28 mouse cellular contexts compared by ENCODE assay signal in the genomic region with DNA sequence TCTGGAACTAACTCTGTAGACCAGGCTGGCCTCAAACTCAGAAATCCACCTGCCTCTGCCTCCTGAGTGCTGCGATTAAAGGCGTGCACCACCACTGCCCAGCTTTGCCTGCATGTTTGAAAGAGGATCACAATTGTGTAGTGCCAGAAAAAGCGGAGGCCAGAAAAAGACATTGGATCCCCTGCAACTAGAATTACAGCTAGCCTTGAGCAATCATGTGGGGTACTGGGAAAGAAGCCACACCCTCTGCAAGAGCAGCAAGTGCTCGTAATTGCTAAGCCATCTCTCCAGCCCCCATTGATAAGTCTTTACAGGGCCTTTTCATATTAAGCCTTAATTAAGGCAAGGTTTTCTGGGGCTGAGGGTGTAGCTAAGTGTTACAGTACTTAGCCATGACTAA. TPM values are rescaled to one million over a fixed set of nuclear protein-coding genes. Genes with fewer than 3 reads are reported as not detected.
DNase-seq lines count a peak whose midpoint lies in the region; ATAC-seq and TF ChIP-seq lines count a peak whose summit lies in the region.
"Had no signal": no experiment of that assay in that cellular context is flagged by ENCODE, and none has a peak within 500 bp of the region (broad histone marks: within the 10 kb centered on the region; RNA-seq: fewer than 3 reads in every experiment).

No protein-coding gene starts in this region.

- no peaks in the 10 kb centered on the region for H3K36me3 ChIP-seq in heart, adult 2 months (ENCODE audit: control insufficient read depth, insufficient read depth, low read length)
- H3K36me3 ChIP-seq in heart, embryonic 12.5 days: peaks cover 10% of the 10 kb centered on the region; the same call in 1 of the 2 replicates
- peaks cover 78% of the 10 kb centered on the region for H3K36me3 ChIP-seq in liver, embryonic 12.5 days

- WGBS in heart, adult 2 months: 71% methylated on average over 4 of the region's 4 CpGs
- WGBS in heart, embryonic 12.5 days: 74% methylated on average over 4 of the region's 4 CpGs
- WGBS in liver, embryonic 12.5 days (ENCODE audit: insufficient replicate concordance): 77% methylated on average over 4 of the region's 4 CpGs

- peaks cover 2% of the 10 kb centered on the region; the same call in 1 of the 2 replicates for H3K4me1 ChIP-seq in heart, adult 2 months (ENCODE audit: control insufficient read depth, insufficient read depth, low read length)
- H3K4me1 ChIP-seq in heart, embryonic 12.5 days (replicated peaks): peaks cover 39% of the 10 kb centered on the region
- peaks cover 61% of the 10 kb centered on the region for H3K4me1 ChIP-seq in liver, embryonic 12.5 days
- H3K4me1 ChIP-seq: forebrain, embryonic 13.5 days; intestine, embryonic 15.5 days; midbrain, embryonic 13.5 days; neural tube, embryonic 13.5 days had no signal

- H3K27ac ChIP-seq in heart, adult 2 months: peak overlapping the region; percentile 55; the same call in 1 of the 2 replicates
- H3K27ac ChIP-seq in heart, embryonic 12.5 days (ENCODE audit: poor library complexity, severe bottlenecking): no peak overlapping the region
- H3K27ac ChIP-seq in liver, embryonic 12.5 days: no peak overlapping the region; the same call in 1 of the 2 replicates
- H3K27ac ChIP-seq: forebrain, embryonic 13.5 days; hindbrain, embryonic 12.5 days; hindbrain, postnatal 0 days; intestine, embryonic 15.5 days; kidney, postnatal 0 days; midbrain, embryonic 13.5 days; neural tube, embryonic 13.5 days had no signal

- intact Hi-C loops in heart, adult 2 months (cut with DNase I): no loop called here

- no peak overlapping the region for H3K4me2 ChIP-seq in heart, embryonic 12.5 days
- H3K4me2 ChIP-seq in liver, embryonic 12.5 days: 0 out of 2 replicates have a peak overlapping the region, but pooled peaks have one; percentile 11
- H3K4me2 ChIP-seq: forebrain, embryonic 13.5 days; hindbrain, embryonic 12.5 days; intestine, embryonic 15.5 days; midbrain, embryonic 13.5 days; neural tube, embryonic 13.5 days had no signal

- ATAC-seq in heart, embryonic 12.5 days (ENCODE audit: insufficient number of reproducible peaks, low FRiP score): no peak
- no peak for ATAC-seq in liver, embryonic 12.5 days
- peak; percentile 60 for ATAC-seq in granulocyte monocyte progenitor cell, adult 5-6 weeks (replicated peaks; ENCODE audit: poor library complexity, severe bottlenecking)
- ATAC-seq: activated CD4-positive, CD25-positive, alpha-beta regulatory T cell, adult 4 months; forebrain, embryonic 13.5 days; hindbrain, postnatal 0 days; intestine, embryonic 15.5 days; midbrain, embryonic 13.5 days had no signal

- TF ChIP-seq CTCF in heart, adult 2 months (IDR thresholded peaks at IDR 0.05): no peak

- no peak for TF ChIP-seq POLR2A in heart, adult 2 months (IDR thresholded peaks at IDR 0.05; ENCODE audit: insufficient read depth, low read depth, low read length)

- H3K27me3 ChIP-seq in heart, adult 2 months (ENCODE audit: control insufficient read depth, insufficient read depth, low read length): no peaks in the 10 kb centered on the region
- no peaks in the 10 kb centered on the region for H3K27me3 ChIP-seq in heart, embryonic 12.5 days (replicated peaks)
- no peaks in the 10 kb centered on the region for H3K27me3 ChIP-seq in liver, embryonic 12.5 days (replicated peaks)
- H3K27me3 ChIP-seq: CH12.LX; forebrain, embryonic 13.5 days; hindbrain, embryonic 12.5 days; intestine, embryonic 15.5 days; midbrain, embryonic 13.5 days; neural tube, embryonic 13.5 days had no signal

- no peak overlapping the region for H3K9ac ChIP-seq in heart, adult 2 months (ENCODE audit: low read depth, low read length)
- H3K9ac ChIP-seq in heart, embryonic 12.5 days: no peak overlapping the region
- H3K9ac ChIP-seq in liver, embryonic 12.5 days: no peak overlapping the region; the same call in 1 of the 2 replicates
- H3K9ac ChIP-seq: forebrain, embryonic 13.5 days; hindbrain, embryonic 12.5 days; intestine, embryonic 15.5 days; midbrain, embryonic 13.5 days; neural tube, embryonic 13.5 days had no signal

- H3K4me3 ChIP-seq in heart, adult 2 months: no peak overlapping the region
- no peak overlapping the region for H3K4me3 ChIP-seq in heart, embryonic 12.5 days
- no peak overlapping the region for H3K4me3 ChIP-seq in liver, embryonic 12.5 days
- H3K4me3 ChIP-seq: forebrain, embryonic 13.5 days; hindbrain, embryonic 12.5 days; intestine, embryonic 15.5 days; midbrain, embryonic 13.5 days; neural tube, embryonic 13.5 days had no signal

- no peaks in the 10 kb centered on the region for H3K9me3 ChIP-seq in heart, embryonic 12.5 days (replicated peaks)
- H3K9me3 ChIP-seq in liver, embryonic 12.5 days (replicated peaks): no peaks in the 10 kb centered on the region
- H3K9me3 ChIP-seq: forebrain, embryonic 13.5 days; hindbrain, embryonic 12.5 days; intestine, embryonic 15.5 days; midbrain, embryonic 13.5 days; neural tube, embryonic 13.5 days had no signal

- no peak for TF ChIP-seq EP300 in heart, adult 2 months (IDR thresholded peaks at IDR 0.05; ENCODE audit: insufficient read depth, low read depth, low read length)

- no peaks in the 10 kb centered on the region for H3K79me2 ChIP-seq in heart, adult 2 months (replicated peaks; ENCODE audit: control insufficient read depth, insufficient read depth, low read length)

- DNase-seq in heart, adult 2 months: no peak
- no peak for DNase-seq in liver
- peak; percentile 77 for DNase-seq in skeletal muscle tissue, adult 2 months (ENCODE audit: low read depth, low spot score)
- DNase-seq in cerebellum, adult 9-10 months: no peak
- DNase-seq: adrenal gland, adult 8-10 months; cerebellum, adult 11-12 months; cerebellum, postnatal 10 days; heart, adult 18-20 months; kidney, adult 2 months; kidney, postnatal 4 days; layer of hippocampus, postnatal 36 days; left cerebral cortex, postnatal 4 days; lung, postnatal 36 days; right cerebral cortex, postnatal 4 days; thymus, adult 2 months; thymus, postnatal 36 days had no signal

RNA-seq across cellular contexts. Expression of gene Tbc1d24, which starts 13.9 kb away (rescaled TPM):
- total RNA-seq in heart, adult 2 months (2021): 10 to 100 TPM; 10.3 to 11.0 TPM
- 11.3 and 29.1 TPM in 2 replicates for polyA plus RNA-seq in heart, adult 2 months (2012; rRNA removed)
- 5.1 and 5.3 TPM in 2 replicates for polyA plus RNA-seq in heart, embryonic 12.5 days (2016; fragmentation: Nextera tagmentation; extraction: Ambion mirVana)
- 11.1 and 11.9 TPM in 2 replicates for polyA plus RNA-seq in liver, embryonic 12.5 days (2016; fragmentation: Nextera tagmentation; extraction: Ambion mirVana)
- 12.4 and 27.9 TPM in 2 replicates for total RNA-seq in granulocyte monocyte progenitor cell, adult 5-6 weeks (2014; fragmentation: Nextera tagmentation)
- total RNA-seq in granulocyte monocyte progenitor cell, adult 5-6 weeks (2017): 4.8 and 6.4 TPM in 2 replicates

RNA-seq across cellular contexts. Expression of gene Ntn3, which starts 17.9 kb away (rescaled TPM):
- total RNA-seq in heart, adult 2 months (2021): 1 to 10 TPM in 1 of 2 experiments, under 1 TPM in 1; 0.97 to 1.0 TPM
- 0.64 and 1.1 TPM in 2 replicates for polyA plus RNA-seq in heart, adult 2 months (2012; rRNA removed)
- 2.0 and 2.6 TPM in 2 replicates for polyA plus RNA-seq in heart, embryonic 12.5 days (2016; fragmentation: Nextera tagmentation; extraction: Ambion mirVana)
- polyA plus RNA-seq in liver, embryonic 12.5 days (2016; fragmentation: Nextera tagmentation; extraction: Ambion mirVana): 2.1 and 2.7 TPM in 2 replicates
- total RNA-seq in granulocyte monocyte progenitor cell, adult 5-6 weeks (2014; fragmentation: Nextera tagmentation): 0.11 TPM in 1 of 2 replicates, not detected in the other
- total RNA-seq in granulocyte monocyte progenitor cell, adult 5-6 weeks (2017): 0.04 TPM in 1 of 2 replicates, not detected in the other
- polyA plus RNA-seq: activated CD4-positive, CD25-positive, alpha-beta regulatory T cell, adult 4 months had no signal

RNA-seq across cellular contexts. Expression of gene Atp6v0c, which starts 22.0 kb away (rescaled TPM):
- total RNA-seq in heart, adult 2 months (2021): 100 to 1,000 TPM; 219 to 255 TPM
- polyA plus RNA-seq in heart, adult 2 months (2012; rRNA removed): 732 and 788 TPM in 2 replicates
- 534 and 535 TPM in 2 replicates for polyA plus RNA-seq in heart, embryonic 12.5 days (2016; fragmentation: Nextera tagmentation; extraction: Ambion mirVana)
- 371 and 388 TPM in 2 replicates for polyA plus RNA-seq in liver, embryonic 12.5 days (2016; fragmentation: Nextera tagmentation; extraction: Ambion mirVana)
- 422 and 477 TPM in 2 replicates for total RNA-seq in granulocyte monocyte progenitor cell, adult 5-6 weeks (2014; fragmentation: Nextera tagmentation)
- 134 and 143 TPM in 2 replicates for total RNA-seq in granulocyte monocyte progenitor cell, adult 5-6 weeks (2017)

RNA-seq across cellular contexts. Expression of gene Amdhd2, which starts 27.9 kb away (rescaled TPM):
- total RNA-seq in heart, adult 2 months (2021): 10 to 100 TPM in 1 of 2 experiments, 1 to 10 TPM in 1; 9.0 to 10.2 TPM
- polyA plus RNA-seq in heart, adult 2 months (2012; rRNA removed): 11.5 and 17.7 TPM in 2 replicates
- 28.1 and 28.8 TPM in 2 replicates for polyA plus RNA-seq in heart, embryonic 12.5 days (2016; fragmentation: Nextera tagmentation; extraction: Ambion mirVana)
- 20.9 and 22.7 TPM in 2 replicates for polyA plus RNA-seq in liver, embryonic 12.5 days (2016; fragmentation: Nextera tagmentation; extraction: Ambion mirVana)
- total RNA-seq in granulocyte monocyte progenitor cell, adult 5-6 weeks (2014; fragmentation: Nextera tagmentation): 60.4 and 63.2 TPM in 2 replicates
- 54.4 and 66.4 TPM in 2 replicates for total RNA-seq in granulocyte monocyte progenitor cell, adult 5-6 weeks (2017)

RNA-seq across cellular contexts. Expression of gene Tedc2, which starts 29.2 kb away (rescaled TPM):
- 1 to 10 TPM; 2.0 TPM for total RNA-seq in heart, adult 2 months (2021)
- 3.8 and 5.2 TPM in 2 replicates for polyA plus RNA-seq in heart, adult 2 months (2012; rRNA removed)
- polyA plus RNA-seq in heart, embryonic 12.5 days (2016; fragmentation: Nextera tagmentation; extraction: Ambion mirVana): 6.0 and 7.5 TPM in 2 replicates
- polyA plus RNA-seq in liver, embryonic 12.5 days (2016; fragmentation: Nextera tagmentation; extraction: Ambion mirVana): 12.3 and 12.6 TPM in 2 replicates
- total RNA-seq in granulocyte monocyte progenitor cell, adult 5-6 weeks (2014; fragmentation: Nextera tagmentation): 11.3 and 13.8 TPM in 2 replicates
- total RNA-seq in granulocyte monocyte progenitor cell, adult 5-6 weeks (2017): 17.0 and 19.5 TPM in 2 replicates
